Mouse (Mus musculus) neural tube, embryonic 15.5 days (tissue): ENCODE results near the gene Uts2. TPM values are rescaled to one million over a fixed set of nuclear protein-coding genes. Genes with fewer than 3 reads are reported as not detected.
"Not testable (repeated sequence)": the region's sequence is repeated elsewhere in the genome, so short reads cannot be mapped to it uniquely, and the experiment has no call there.

ENCODE experiments used
- ATAC-seq: fragments of 200-750 bp; cut with Nextera tagmentation; 2 replicates; pipeline ENCODE4 v1.8.0; 2017; ENCODE audit warnings: mild to moderate bottlenecking, moderate TSS enrichment, moderate library complexity; ENCODE audit not compliant: low FRiP score
- H3K27ac ChIP-seq: fragments of 300-500 bp; sonication (generic); replicated peaks from 2 replicates; pipeline ENCODE4 v1.5.1; 2015; ENCODE audit warnings: mild to moderate bottlenecking, inconsistent platforms
- H3K27me3 ChIP-seq: fragments of 300-500 bp; sonication (generic); replicated peaks from 2 replicates; pipeline ENCODE4 v1.6.1; 2015; ENCODE audit warnings: inconsistent platforms
- H3K36me3 ChIP-seq: fragments of 300-500 bp; sonication (generic); 2 replicates; pipeline ENCODE4 v1.6.1; 2015; ENCODE audit warnings: inconsistent platforms
- H3K4me1 ChIP-seq: fragments of 300-500 bp; sonication (generic); 2 replicates; pipeline ENCODE4 v1.6.1; 2015; ENCODE audit warnings: inconsistent platforms
- H3K4me2 ChIP-seq: fragments of 300-500 bp; sonication (generic); 2 replicates; pipeline ENCODE4 v1.6.1; 2015; ENCODE audit warnings: inconsistent platforms, mild to moderate bottlenecking, moderate library complexity
- H3K4me3 ChIP-seq: fragments of 300-500 bp; sonication (generic); replicated peaks from 2 replicates; pipeline ENCODE4 v1.5.1; 2015; ENCODE audit warnings: mild to moderate bottlenecking, inconsistent platforms
- H3K9ac ChIP-seq: fragments of 300-500 bp; sonication (generic); replicated peaks from 2 replicates; pipeline ENCODE4 v1.6.1; 2015; ENCODE audit warnings: mild to moderate bottlenecking, inconsistent platforms
- H3K9me3 ChIP-seq: fragments of 300-500 bp; sonication (generic); replicated peaks from 2 replicates; pipeline ENCODE4 v1.6.1; 2016; ENCODE audit warnings: inconsistent platforms
- whole genome bisulfite sequencing: fragments of 180-500 bp; shearing (Covaris S2); methylation state at CpG from one replicate; pipeline ENCODE4 v1.1.7; 2015; ENCODE audit warnings: mixed read lengths; 5-methylcytosine and 5-hydroxymethylcytosine counted together
- polyA plus RNA-seq: library from polyadenylated mRNA; unstranded; fragments of >200 nt; fragmentation: Nextera tagmentation; extraction: Ambion mirVana; gene quantifications from 2 replicates; pipeline ENCODE4 v1.2.1, GENCODE M21; 2015

Gene Uts2
- polyA plus RNA-seq, 1 experiment from 2014 or later = 6.1 TPM

GRCm38 (mm10) chr4:151017356-151017755, 20.5 kb downstream of the Uts2 start:
- not testable (repeated sequence) for H3K4me3 ChIP-seq, ATAC-seq, H3K4me2 ChIP-seq, H3K9ac ChIP-seq, H3K27me3 ChIP-seq, H3K27ac ChIP-seq, H3K4me1 ChIP-seq, H3K9me3 ChIP-seq
- 90% methylated on average over 1 of the region's 1 CpGs for WGBS
- H3K36me3 ChIP-seq = peaks cover 36% of the 10 kb centered on the region

GRCm38 (mm10) chr4:151024152-151024551, 27.3 kb downstream of the Uts2 start:
- H3K9me3 ChIP-seq = no peaks in the 10 kb centered on the region
- WGBS = 92% methylated on average over 9 of the region's 9 CpGs
- ATAC-seq = no peak
- no peak overlapping the region for H3K9ac ChIP-seq
- H3K4me3 ChIP-seq = no peak overlapping the region
- no peaks in the 10 kb centered on the region for H3K4me1 ChIP-seq
- peaks cover 15% of the 10 kb centered on the region for H3K36me3 ChIP-seq
- H3K4me2 ChIP-seq = no peak overlapping the region
- no peak overlapping the region for H3K27ac ChIP-seq
- no peaks in the 10 kb centered on the region for H3K27me3 ChIP-seq

DNA sequence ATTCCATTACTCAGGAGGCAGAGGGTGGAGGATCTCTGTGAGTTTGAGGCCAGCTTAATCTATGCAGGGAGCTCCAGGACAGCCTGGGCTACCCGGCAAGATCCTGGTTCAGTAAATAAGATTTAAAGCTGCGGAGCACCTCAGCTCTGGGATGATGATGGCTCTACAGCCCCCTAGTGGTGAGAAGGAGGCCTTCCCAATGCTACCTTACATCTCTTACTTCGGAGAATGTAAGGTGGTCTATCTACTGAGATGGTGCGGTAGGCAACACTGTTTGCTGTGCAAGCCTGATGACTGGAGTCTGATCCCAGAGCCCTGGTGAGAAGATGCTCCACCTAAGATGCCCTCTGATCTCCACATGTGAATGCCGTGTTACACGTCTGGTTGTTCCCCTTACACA, 30.1 kb downstream of the Uts2 start:
- Histone ChIP-seq H3K9ac (no peak overlapping the region), H3K9me3 (no peaks in the 10 kb centered on the region), H3K4me1 (no peaks in the 10 kb centered on the region), H3K36me3 (peaks cover 14% of the 10 kb centered on the region), H3K27ac (no peak overlapping the region), H3K27me3 (no peaks in the 10 kb centered on the region), H3K4me2 (no peak overlapping the region), H3K4me3 (no peak overlapping the region)
- 49% methylated on average over 6 of the region's 6 CpGs for WGBS
- no peak for ATAC-seq

DNA sequence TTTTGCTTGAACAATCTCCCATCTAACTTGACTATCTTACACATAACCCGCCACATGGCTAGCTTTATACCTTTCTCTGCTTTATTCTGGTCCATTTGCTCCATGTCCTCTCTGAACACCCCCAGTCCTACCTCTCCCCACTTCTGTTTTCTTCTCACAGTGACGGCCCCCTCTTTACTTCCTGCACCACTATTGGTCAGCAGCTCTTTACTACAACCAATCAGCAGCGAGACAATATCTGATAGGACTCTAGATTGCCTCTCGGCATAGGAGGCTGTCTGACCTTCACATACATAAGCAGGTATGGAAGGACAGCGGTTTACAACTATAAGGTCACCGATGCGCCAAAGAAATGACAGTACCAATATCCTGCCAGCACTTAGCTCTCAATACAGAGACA, 39.6 kb downstream of the Uts2 start:
- Histone ChIP-seq H3K27ac (no peak overlapping the region), H3K4me3 (no peak overlapping the region), H3K36me3 (0 out of 2 replicates have a peak, but pooled peaks cover 4% of the 10 kb centered on the region), H3K4me1 (no peaks in the 10 kb centered on the region), H3K9ac (no peak overlapping the region), H3K9me3 (no peaks in the 10 kb centered on the region), H3K27me3 (no peaks in the 10 kb centered on the region), H3K4me2 (no peak overlapping the region)
- no peak for ATAC-seq
- WGBS = 93% methylated on average over 7 of the region's 7 CpGs

DNA sequence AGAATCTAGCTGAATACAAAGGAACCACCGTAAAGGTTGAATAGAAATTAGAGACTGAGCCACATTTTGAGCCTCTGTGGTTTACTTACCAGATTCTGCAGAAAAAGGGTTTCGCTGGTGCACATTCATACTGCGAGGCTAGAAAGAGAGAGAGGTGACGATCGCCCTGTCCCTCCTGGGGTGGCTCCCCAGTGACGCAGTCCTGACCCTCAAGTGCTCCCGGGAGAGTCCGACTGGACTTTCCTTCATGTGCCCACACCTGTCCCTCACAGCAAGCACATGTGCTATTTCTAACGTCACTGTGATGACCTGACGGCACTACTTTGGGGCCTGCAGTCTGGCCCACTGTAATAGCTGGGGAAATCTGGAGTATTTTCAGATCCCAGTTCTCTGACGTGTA, 40.9 kb downstream of the Uts2 start:
- whole genome bisulfite sequencing = 93% methylated on average over 11 of the region's 11 CpGs
- H3K9me3 ChIP-seq = no peaks in the 10 kb centered on the region
- no peak overlapping the region for H3K4me2 ChIP-seq
- H3K4me3 ChIP-seq = no peak overlapping the region
- H3K9ac ChIP-seq = no peak overlapping the region
- no peaks in the 10 kb centered on the region for H3K4me1 ChIP-seq
- H3K27ac ChIP-seq = no peak overlapping the region
- 0 out of 2 replicates have a peak, but pooled peaks cover 4% of the 10 kb centered on the region for H3K27me3 ChIP-seq
- ATAC-seq = no peak
- 0 out of 2 replicates have a peak, but pooled peaks cover 4% of the 10 kb centered on the region for H3K36me3 ChIP-seq

DNA sequence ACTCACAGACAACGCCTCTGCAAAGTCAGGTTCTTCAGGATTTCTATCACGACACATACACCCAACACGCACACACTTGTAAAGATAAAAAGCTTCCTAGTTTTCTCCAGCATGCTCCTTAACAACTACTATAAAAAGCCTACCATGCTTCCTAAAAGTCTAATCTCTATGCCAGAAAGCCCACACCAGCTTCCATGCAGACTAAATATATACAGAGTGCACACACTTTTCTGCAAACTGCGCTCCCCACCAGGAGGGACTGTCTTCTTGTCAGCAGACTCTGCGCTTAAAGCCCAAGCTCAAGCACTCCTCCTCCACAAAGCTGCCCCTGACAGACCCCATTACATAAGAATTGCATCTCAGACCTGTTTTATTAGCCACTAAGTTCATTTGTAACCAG, 44.6 kb downstream of the Uts2 start:
- no peak for ATAC-seq
- Histone ChIP-seq H3K4me3 (no peak overlapping the region), H3K27me3 (peaks cover 11% of the 10 kb centered on the region; the same call in 1 of the 2 replicates), H3K4me1 (peaks cover 17% of the 10 kb centered on the region), H3K36me3 (peaks cover 2% of the 10 kb centered on the region), H3K9me3 (no peaks in the 10 kb centered on the region), H3K9ac (no peak overlapping the region), H3K27ac (no peak overlapping the region), H3K4me2 (no peak overlapping the region)
- WGBS = 72% methylated on average over 5 of the region's 5 CpGs

- peak overlapping the region; percentile 96 for H3K4me2 ChIP-seq
- no peak overlapping the region for H3K27ac ChIP-seq
- no peak overlapping the region for H3K9ac ChIP-seq
- ATAC-seq = no peak
- peak overlapping the region; percentile 63 for H3K4me3 ChIP-seq
- WGBS = 19% methylated on average over 5 of the region's 5 CpGs
- peaks cover 17% of the 10 kb centered on the region for H3K4me1 ChIP-seq
- H3K36me3 ChIP-seq = peaks cover 18% of the 10 kb centered on the region
- H3K27me3 ChIP-seq = peaks cover 11% of the 10 kb centered on the region; the same call in 1 of the 2 replicates
- H3K9me3 ChIP-seq = no peaks in the 10 kb centered on the region
Measured at GRCm38 (mm10) chr4:151043281-151043680, 46.4 kb downstream of the Uts2 start.

- H3K4me2 ChIP-seq = peak within 1 kb of the TSS; percentile 96
- ATAC-seq = peak; percentile 96
- H3K4me1 ChIP-seq = peaks cover 17% of the 10 kb centered on the region
- peak within 1 kb of the TSS; percentile 63 for H3K4me3 ChIP-seq
- peaks cover 11% of the 10 kb centered on the region; the same call in 1 of the 2 replicates for H3K27me3 ChIP-seq
- no peaks in the 10 kb centered on the region for H3K9me3 ChIP-seq
- peaks cover 28% of the 10 kb centered on the region for H3K36me3 ChIP-seq
- peak within 1 kb of the TSS; percentile 51 for H3K9ac ChIP-seq
- WGBS = under 1% methylated on average over 70 of the region's 79 CpGs
- peak within 1 kb of the TSS; percentile 69 for H3K27ac ChIP-seq
Measured at GRCm38 (mm10) chr4:151044037-151044943, 47.4 kb downstream of the Uts2 start, which contains the start of gene Per3. TSS of gene Per3 (minus strand) at chr4:151044665.

- H3K9me3 ChIP-seq = no peaks in the 10 kb centered on the region
- peak; percentile 2; the same call in 1 of the 2 replicates for ATAC-seq
- no peak overlapping the region; the same call in 1 of the 2 replicates for H3K27ac ChIP-seq
- H3K4me3 ChIP-seq = peak overlapping the region; percentile 63
- peak overlapping the region; percentile 96 for H3K4me2 ChIP-seq
- H3K36me3 ChIP-seq = peaks cover 36% of the 10 kb centered on the region
- 5% methylated on average over 21 of the region's 21 CpGs for WGBS
- H3K4me1 ChIP-seq = peaks cover 17% of the 10 kb centered on the region
- peaks cover 11% of the 10 kb centered on the region; the same call in 1 of the 2 replicates for H3K27me3 ChIP-seq
- H3K9ac ChIP-seq = peak overlapping the region; percentile 15
Measured at GRCm38 (mm10) chr4:151044944-151045570, 48.2 kb downstream of the Uts2 start.

GRCm38 (mm10) chr4:151046524-151046923, 49.6 kb downstream of the Uts2 start:
- ATAC-seq = no peak
- H3K9me3 ChIP-seq = no peaks in the 10 kb centered on the region
- no peak overlapping the region for H3K27ac ChIP-seq
- peaks cover 48% of the 10 kb centered on the region for H3K36me3 ChIP-seq
- H3K9ac ChIP-seq = no peak overlapping the region
- H3K4me2 ChIP-seq = no peak overlapping the region
- H3K27me3 ChIP-seq = peaks cover 11% of the 10 kb centered on the region; the same call in 1 of the 2 replicates
- 87% methylated on average over 3 of the region's 3 CpGs for WGBS
- H3K4me3 ChIP-seq = no peak overlapping the region
- peaks cover 17% of the 10 kb centered on the region for H3K4me1 ChIP-seq

GRCm38 (mm10) chr4:151051162-151051561, 54.3 kb downstream of the Uts2 start:
- H3K4me2 ChIP-seq = no peak overlapping the region
- H3K27ac ChIP-seq = no peak overlapping the region
- H3K27me3 ChIP-seq = no peaks in the 10 kb centered on the region
- ATAC-seq = no peak
- peaks cover 5% of the 10 kb centered on the region for H3K4me1 ChIP-seq
- H3K9ac ChIP-seq = no peak overlapping the region
- no peak overlapping the region for H3K4me3 ChIP-seq
- peaks cover 79% of the 10 kb centered on the region for H3K36me3 ChIP-seq
- WGBS = 80% methylated on average over 1 of the region's 1 CpGs
- H3K9me3 ChIP-seq = no peaks in the 10 kb centered on the region
